In genomic region chr4:137783541-137784191, GRCm38 (mm10) we compare ENCODE assay signal across 9 mouse cellular contexts. TPM values are rescaled to one million over a fixed set of nuclear protein-coding genes. Genes with fewer than 3 reads are reported as not detected.
DNase-seq lines count a peak whose midpoint lies in the region; ATAC-seq lines count a peak whose summit lies in the region.
"Had no signal": no experiment of that assay in that cellular context is flagged by ENCODE, and none has a peak within 500 bp of the region (broad histone marks: within the 10 kb centered on the region; RNA-seq: fewer than 3 reads in every experiment).

No protein-coding gene starts in this region.

- WGBS in heart, embryonic 10.5 days, result 35% methylated on average over 9 of the region's 9 CpGs
- 21% methylated on average over 9 of the region's 9 CpGs for WGBS in forebrain, embryonic 16.5 days
- 35% methylated on average over 9 of the region's 9 CpGs for WGBS in hindbrain, embryonic 14.5 days
- WGBS in stomach, embryonic 16.5 days, result 37% methylated on average over 9 of the region's 9 CpGs

- peaks cover 8% of the 10 kb centered on the region for H3K4me1 ChIP-seq in heart, embryonic 10.5 days
- H3K4me1 ChIP-seq in forebrain, embryonic 16.5 days (replicated peaks; ENCODE audit: control insufficient read depth, insufficient read depth, low read length), result peaks cover 17% of the 10 kb centered on the region
- peaks cover 10% of the 10 kb centered on the region; the same call in 1 of the 2 replicates for H3K4me1 ChIP-seq in hindbrain, embryonic 14.5 days (replicated peaks; ENCODE audit: control insufficient read depth, insufficient read depth, low read length)
- peaks cover 8% of the 10 kb centered on the region; the same call in 1 of the 2 replicates for H3K4me1 ChIP-seq in stomach, embryonic 16.5 days (ENCODE audit: control insufficient read depth, insufficient read depth, low read length)

- intact Hi-C loops in left cerebral cortex, postnatal 36 days (cut with DNase I), result no loop called here

- H3K9me3 ChIP-seq in heart, embryonic 10.5 days, result no peaks in the 10 kb centered on the region
- H3K9me3 ChIP-seq in forebrain, embryonic 16.5 days (ENCODE audit: control insufficient read depth, low read length), result no peaks in the 10 kb centered on the region
- no peaks in the 10 kb centered on the region for H3K9me3 ChIP-seq in hindbrain, embryonic 14.5 days (ENCODE audit: control insufficient read depth, low read length)
- no peaks in the 10 kb centered on the region for H3K9me3 ChIP-seq in stomach, embryonic 16.5 days (replicated peaks; ENCODE audit: control insufficient read depth, low read length)

- no peak overlapping the region; the same call in 1 of the 2 replicates for H3K27ac ChIP-seq in heart, embryonic 10.5 days
- no peak overlapping the region; the same call in 1 of the 2 replicates for H3K27ac ChIP-seq in forebrain, embryonic 16.5 days (ENCODE audit: low read length)
- H3K27ac ChIP-seq in hindbrain, embryonic 14.5 days, result no peak overlapping the region
- no peak overlapping the region for H3K27ac ChIP-seq in stomach, embryonic 16.5 days (ENCODE audit: low read length)

- H3K9ac ChIP-seq in forebrain, embryonic 16.5 days (replicated peaks; ENCODE audit: low read depth, low read length), result no peak overlapping the region
- no peak overlapping the region for H3K9ac ChIP-seq in hindbrain, embryonic 14.5 days
- H3K9ac ChIP-seq in stomach, embryonic 16.5 days (ENCODE audit: low read length), result peak overlapping the region; percentile 27; the same call in 1 of the 2 replicates

- H3K4me3 ChIP-seq in heart, embryonic 10.5 days, result no peak overlapping the region
- no peak overlapping the region for H3K4me3 ChIP-seq in forebrain, embryonic 16.5 days (replicated peaks; ENCODE audit: low read length)
- H3K4me3 ChIP-seq in hindbrain, embryonic 14.5 days (replicated peaks; ENCODE audit: low read length), result no peak overlapping the region
- no peak overlapping the region for H3K4me3 ChIP-seq in stomach, embryonic 16.5 days (replicated peaks; ENCODE audit: low read length)
- H3K4me3 ChIP-seq: myocyte had no signal

- peak; percentile 98 for DNase-seq in heart, adult 11 months
- no peak for DNase-seq in heart, embryonic 10.5 days (ENCODE audit: low spot score)
- DNase-seq in adrenal gland, postnatal 25 days, result peak; percentile 38
- peak; percentile 36 for DNase-seq in hindbrain, embryonic 14.5 days (ENCODE audit: low spot score)
- DNase-seq in left cerebral cortex, postnatal 36 days (ENCODE audit: low spot score in 2 of 2), result peak; percentile 23 to 35
- DNase-seq in B cell, adult 2 months, result no peak

- no peaks in the 10 kb centered on the region for H3K36me3 ChIP-seq in heart, embryonic 10.5 days
- H3K36me3 ChIP-seq in forebrain, embryonic 16.5 days (ENCODE audit: control insufficient read depth, insufficient read depth), result no peaks in the 10 kb centered on the region
- no peaks in the 10 kb centered on the region for H3K36me3 ChIP-seq in hindbrain, embryonic 14.5 days (replicated peaks; ENCODE audit: control insufficient read depth, insufficient read depth)
- no peaks in the 10 kb centered on the region for H3K36me3 ChIP-seq in stomach, embryonic 16.5 days (ENCODE audit: control insufficient read depth, insufficient read depth, low read length)

- peak; percentile 61; the same call in 1 of the 2 replicates for ATAC-seq in forebrain, embryonic 16.5 days
- no peak; the same call in 1 of the 2 replicates for ATAC-seq in hindbrain, embryonic 14.5 days (ENCODE audit: low FRiP score)
- peak; percentile 52; the same call in 1 of the 2 replicates for ATAC-seq in stomach, embryonic 16.5 days (ENCODE audit: insufficient read depth, low FRiP score)

- no peak overlapping the region for H3K4me2 ChIP-seq in forebrain, embryonic 16.5 days (ENCODE audit: low read length)
- H3K4me2 ChIP-seq in hindbrain, embryonic 14.5 days (replicated peaks), result no peak overlapping the region
- H3K4me2 ChIP-seq in stomach, embryonic 16.5 days (ENCODE audit: low read depth, low read length), result no peak overlapping the region

- peaks cover 5% of the 10 kb centered on the region; the same call in 1 of the 2 replicates for H3K27me3 ChIP-seq in heart, embryonic 10.5 days (ENCODE audit: insufficient read depth, poor library complexity, severe bottlenecking)
- H3K27me3 ChIP-seq in forebrain, embryonic 16.5 days (replicated peaks; ENCODE audit: control insufficient read depth, insufficient read depth, low read length), result no peaks in the 10 kb centered on the region
- no peaks in the 10 kb centered on the region for H3K27me3 ChIP-seq in hindbrain, embryonic 14.5 days (ENCODE audit: control insufficient read depth, insufficient read depth, low read length)
- no peaks in the 10 kb centered on the region for H3K27me3 ChIP-seq in stomach, embryonic 16.5 days (ENCODE audit: control insufficient read depth, insufficient read depth, low read length)

RNA-seq across cellular contexts. Expression of gene Alpl, which starts 12.5 kb away (rescaled TPM):
- polyA plus RNA-seq in heart, embryonic 10.5 days (2016; fragmentation: Nextera tagmentation; extraction: Ambion mirVana), result 1.0 and 4.5 TPM in 2 replicates
- total RNA-seq in adrenal gland, postnatal 25 days (2021), result 4.6 and 6.1 TPM in 2 replicates
- 7.6 and 10.5 TPM in 2 replicates for polyA plus RNA-seq in forebrain, embryonic 16.5 days (2015; fragmentation: Nextera tagmentation; extraction: Ambion mirVana)
- polyA plus RNA-seq in hindbrain, embryonic 14.5 days (2014; fragmentation: Nextera tagmentation; extraction: Ambion mirVana), result 8.3 and 10.2 TPM in 2 replicates
- total RNA-seq in left cerebral cortex, postnatal 36 days (2021), result 1 to 10 TPM; 6.2 to 7.4 TPM
- polyA plus RNA-seq in stomach, embryonic 16.5 days (2015; fragmentation: Nextera tagmentation; extraction: Ambion mirVana), result 9.8 and 10.5 TPM in 2 replicates

Comparison
In these comparisons a context has a peak if more than half of its experiments do, and no peak if none do; other contexts are left out.
1. DNase-seq: peak in heart, adult 11 months (single experiment), adrenal gland, postnatal 25 days (single experiment), hindbrain, embryonic 14.5 days (single experiment) and left cerebral cortex, postnatal 36 days (2 of 2); none in heart, embryonic 10.5 days (single experiment) and B cell, adult 2 months (0 of 2).